Mouse (Mus musculus): Measurements from ENCODE around the gene Il6ra.

DNA sequence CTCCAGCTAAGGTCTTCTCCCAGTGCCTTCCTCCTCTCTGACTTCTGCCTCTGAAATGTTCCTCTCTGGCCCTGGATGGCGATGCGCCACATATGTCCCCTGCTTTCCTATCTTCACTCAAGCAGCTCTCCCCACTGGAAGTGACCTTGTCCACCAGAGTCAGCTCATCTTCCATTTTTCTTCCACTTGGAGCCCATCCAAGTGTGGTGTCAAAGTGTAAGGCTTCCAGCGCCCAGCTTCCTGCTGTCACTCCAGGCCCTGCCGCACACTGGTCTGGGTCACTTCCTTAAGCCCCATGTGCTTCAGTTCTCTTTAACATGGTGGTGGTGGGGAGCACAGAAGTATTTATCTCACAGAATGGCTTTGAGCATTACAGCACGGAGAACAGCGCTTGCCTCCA, 65.4 kb downstream of the Il6ra start:
- TF ChIP-seq CTCF (IDR thresholded peaks at IDR 0.05) (no peak), EP300 (IDR thresholded peaks at IDR 0.05) (peak; percentile 42; the same call in 1 of the 2 replicates)

Measured in lung, postnatal 0 days (tissue).